Mouse (Mus musculus) retina, adult 2 months (tissue): ENCODE data around the gene Rps18.
A peak's percentile ranks its signal among the peaks of the same experiment; 100 is the strongest.
"Not testable (repeated sequence)": the region's sequence is repeated elsewhere in the genome, so short reads cannot be mapped to it uniquely, and the experiment has no call there.

Experiments
- DNase-seq: peaks from one replicate; pipeline ENCODE4 v3.0.0-alpha.2; 2012; ENCODE audit warnings: low read depth, low spot score

Rps18 gene

GRCm38 (mm10) chr17:33909077-33909868 is 46.5 kb downstream of the Rps18 start, which contains the start of gene Daxx:
Gene Daxx, plus strand, starts transcription at chr17:33909414.
- peak; percentile 94 for DNase-seq

- DNase-seq, result no peak
Measured at GRCm38 (mm10) chr17:33908331-33909076, 47.3 kb downstream of the Rps18 start.

DNA sequence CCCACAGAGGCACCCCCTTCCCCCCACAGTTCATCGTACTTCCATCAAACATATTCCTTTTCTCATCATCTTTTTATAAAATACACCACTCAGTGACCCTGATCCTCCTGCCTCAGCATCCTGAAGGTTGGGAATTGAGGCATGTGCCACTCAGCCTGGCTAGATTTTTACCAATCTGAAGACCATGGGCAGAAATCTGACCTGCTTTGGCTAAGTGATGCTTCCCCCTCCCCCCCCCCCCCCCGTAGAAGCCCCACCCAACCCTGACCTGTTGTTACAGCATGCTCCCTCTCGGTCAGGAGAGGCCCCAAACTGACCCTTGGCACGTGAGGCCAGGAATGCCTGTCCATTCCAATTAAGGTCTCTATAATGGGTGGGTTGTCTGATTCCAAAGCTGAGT is 51.0 kb downstream of the Rps18 start, which contains the start of gene Platr17:
TSS of gene Platr17 (plus strand) at position 301 of the 400 bp plus-strand sequence.
- DNase-seq, result not testable (repeated sequence)

DNA sequence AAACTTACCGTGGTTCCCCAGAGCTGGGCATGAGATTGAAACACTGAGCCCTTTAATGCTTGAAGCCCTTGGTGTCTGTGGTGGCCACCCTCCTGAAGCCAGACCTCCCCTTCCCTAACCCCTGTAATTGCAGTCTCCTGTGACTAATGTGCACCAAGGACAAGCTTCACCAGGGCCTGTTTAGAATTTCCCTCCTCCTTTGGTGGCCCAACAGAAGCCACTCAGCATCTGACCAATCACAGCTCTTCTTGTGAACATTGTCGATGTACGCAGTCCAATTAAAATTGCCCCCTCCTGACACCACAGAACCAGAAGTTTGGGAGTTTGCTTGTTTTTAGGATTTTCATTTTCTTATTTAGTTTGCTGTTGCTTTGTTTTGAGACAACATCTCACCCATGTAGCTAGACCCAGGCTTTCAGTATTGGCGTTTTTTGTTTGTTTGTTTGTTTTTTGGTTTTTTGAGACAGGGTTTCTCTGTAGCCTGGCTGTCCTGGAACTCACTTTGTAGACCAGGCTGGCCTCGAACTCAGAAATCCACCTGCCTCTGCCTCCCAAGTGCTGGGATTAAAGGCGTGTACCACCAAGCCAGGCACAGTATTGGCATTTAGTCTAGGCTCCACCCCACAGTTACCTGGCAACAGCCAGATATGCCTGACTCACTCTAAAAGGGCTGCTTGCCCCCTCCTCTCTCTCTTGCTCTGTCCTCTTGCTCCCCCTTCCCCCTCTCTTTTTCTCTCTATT is 51.7 kb downstream of the Rps18 start:
- DNase-seq, result not testable (repeated sequence)

- DNase-seq, result no peak
Measured at GRCm38 (mm10) chr17:33902491-33902890, 53.3 kb downstream of the Rps18 start.

- no peak for DNase-seq
Measured at GRCm38 (mm10) chr17:33902079-33902478, 53.7 kb downstream of the Rps18 start.
